Mouse (Mus musculus) megakaryocyte, embryonic 14.5 days (primary cell): ENCODE results near the gene Ovgp1. TPM values are rescaled to one million over a fixed set of nuclear protein-coding genes. Genes with fewer than 3 reads are reported as not detected.

Experiments
- H3K27me3 ChIP-seq: replicated peaks from 2 replicates; pipeline ENCODE3; 2012; ENCODE audit warnings: inconsistent platforms
- H3K36me3 ChIP-seq: replicated peaks from 2 replicates; pipeline ENCODE3; 2012; ENCODE audit warnings: low read length, inconsistent platforms, mixed read lengths
- H3K4me1 ChIP-seq: 2 replicates; pipeline ENCODE4 v1.6.1; 2012; ENCODE audit warnings: inconsistent platforms
- H3K4me3 ChIP-seq: replicated peaks from 2 replicates; pipeline ENCODE3; 2012; ENCODE audit warnings: moderate library complexity, mild to moderate bottlenecking, inconsistent platforms
- H3K9me3 ChIP-seq: 2 replicates; pipeline ENCODE4 v1.6.1; 2012; ENCODE audit warnings: inconsistent platforms
- FLI1 ChIP-seq: IDR thresholded peaks from 2 replicates; pipeline ENCODE4 v1.6.1; 2012; ENCODE audit warnings: low read length, inconsistent platforms, mixed read lengths
- GATA1 ChIP-seq: IDR thresholded peaks from 3 replicates; pipeline ENCODE4 v1.6.1; 2012; ENCODE audit warnings: mixed read lengths, low read length, inconsistent platforms, borderline replicate concordance
- polyA plus RNA-seq: library from polyadenylated mRNA; stranded (reverse); fragments of >175 nt; gene quantifications from 2 replicates; pipeline ENCODE4 v1.2.3, GENCODE M21; 2012; ENCODE audit warnings: low replicate concordance; ENCODE audit not compliant: insufficient read depth

Ovgp1 gene
- polyA plus RNA-seq, result not detected in 2 replicates

- H3K27me3 ChIP-seq, result no peaks in the 10 kb centered on the region
- TF ChIP-seq GATA1 (no peak), FLI1 (no peak)
- peaks cover 40% of the 10 kb centered on the region for H3K4me1 ChIP-seq
- H3K4me3 ChIP-seq, result peak within 1 kb of the TSS; percentile 9
- H3K36me3 ChIP-seq, result peaks cover 29% of the 10 kb centered on the region
- H3K9me3 ChIP-seq, result no peaks in the 10 kb centered on the region
Measured at GRCm38 (mm10) chr3:105973411-105973810, at the start of gene Ovgp1. Ovgp1 (plus strand) TSS chr3:105973711.

DNA sequence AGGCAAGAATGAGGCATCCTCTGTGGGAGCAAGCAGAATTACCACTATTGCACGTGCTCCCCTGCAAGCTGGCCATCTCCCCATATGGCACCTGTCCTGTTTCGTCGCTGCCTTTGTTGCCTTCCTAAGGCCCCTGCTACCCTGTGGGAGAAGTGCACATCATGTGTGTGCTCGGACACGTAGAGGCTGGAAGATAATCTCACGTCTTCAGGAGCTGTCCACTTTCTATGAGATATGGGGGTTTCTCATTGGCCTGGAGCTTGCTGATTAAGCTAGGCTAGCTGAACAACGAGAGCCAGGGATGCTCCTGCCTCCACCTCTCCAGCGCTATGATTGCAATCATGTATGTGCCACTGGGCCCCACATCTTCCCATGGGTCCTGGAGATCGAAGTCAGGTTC is 48.9 kb upstream of the Ovgp1 start:
- no peak for TF ChIP-seq FLI1
- TF ChIP-seq GATA1, result no peak
- Histone ChIP-seq H3K9me3 (no peaks in the 10 kb centered on the region), H3K27me3 (no peaks in the 10 kb centered on the region), H3K36me3 (peaks cover 91% of the 10 kb centered on the region), H3K4me3 (peak overlapping the region; percentile 85), H3K4me1 (peaks cover 99% of the 10 kb centered on the region)

GRCm38 (mm10) chr3:105927561-105928194 is 45.8 kb upstream of the Ovgp1 start:
- Histone ChIP-seq H3K4me3 (peak overlapping the region; percentile 92), H3K36me3 (peaks cover 85% of the 10 kb centered on the region), H3K9me3 (no peaks in the 10 kb centered on the region), H3K27me3 (no peaks in the 10 kb centered on the region), H3K4me1 (peaks cover 80% of the 10 kb centered on the region)
- no peak for TF ChIP-seq FLI1
- no peak for TF ChIP-seq GATA1

DNA sequence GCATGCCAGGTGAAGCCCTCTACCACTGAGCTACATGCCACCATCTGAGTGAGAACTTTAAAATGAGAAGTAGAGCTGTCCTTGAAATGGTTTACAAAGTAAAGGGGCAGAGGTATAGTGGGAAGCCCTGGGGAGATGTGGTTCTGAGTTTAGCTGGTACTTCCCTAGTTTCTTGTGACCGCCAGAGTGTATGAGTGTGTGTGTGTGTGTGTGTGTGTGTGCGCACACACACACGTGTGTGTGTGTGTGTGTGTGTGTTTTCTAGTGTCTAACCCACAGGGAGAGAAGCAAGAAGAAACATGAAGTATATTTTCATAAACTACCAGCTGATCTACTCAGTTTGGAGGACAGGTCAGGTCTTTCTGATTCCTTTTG is 45.3 kb upstream of the Ovgp1 start:
- peaks cover 79% of the 10 kb centered on the region for H3K4me1 ChIP-seq

GRCm38 (mm10) chr3:105928781-105929180 is 44.7 kb upstream of the Ovgp1 start:
- no peaks in the 10 kb centered on the region for H3K9me3 ChIP-seq
- peak overlapping the region; percentile 92 for H3K4me3 ChIP-seq
- peaks cover 74% of the 10 kb centered on the region for H3K4me1 ChIP-seq
- H3K36me3 ChIP-seq, result peaks cover 76% of the 10 kb centered on the region
- no peak for TF ChIP-seq FLI1
- no peaks in the 10 kb centered on the region for H3K27me3 ChIP-seq

More for the DNA sequence above, 45.3 kb upstream of the Ovgp1 start:
- H3K36me3 ChIP-seq, result peaks cover 80% of the 10 kb centered on the region
- no peaks in the 10 kb centered on the region for H3K27me3 ChIP-seq
- TF ChIP-seq FLI1 (no peak), GATA1 (no peak)
- no peaks in the 10 kb centered on the region for H3K9me3 ChIP-seq
- peak overlapping the region; percentile 92 for H3K4me3 ChIP-seq

DNA sequence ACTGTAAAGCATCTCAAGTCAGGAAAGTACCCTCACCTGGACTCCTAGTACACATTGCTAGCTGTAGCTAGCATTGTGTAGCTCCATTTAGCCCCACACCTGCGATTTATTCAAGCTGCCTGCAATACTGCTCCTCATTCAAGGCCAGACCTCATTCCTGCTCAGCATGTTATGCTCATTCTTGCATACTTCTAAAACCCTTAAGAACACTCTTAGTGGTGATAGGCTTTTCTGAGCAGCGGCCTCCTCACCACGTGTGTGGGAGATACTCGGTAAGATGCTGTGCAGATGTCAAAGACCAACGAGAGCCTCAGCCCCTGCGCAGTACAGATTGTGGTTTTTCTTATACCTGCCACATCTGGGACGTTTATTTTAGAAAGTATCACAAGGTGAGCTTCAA is 43.7 kb upstream of the Ovgp1 start:
- TF ChIP-seq FLI1 (no peak), GATA1 (no peak)
- Histone ChIP-seq H3K9me3 (no peaks in the 10 kb centered on the region), H3K4me1 (peaks cover 74% of the 10 kb centered on the region), H3K36me3 (peaks cover 73% of the 10 kb centered on the region), H3K27me3 (no peaks in the 10 kb centered on the region), H3K4me3 (peak overlapping the region; percentile 92)

DNA sequence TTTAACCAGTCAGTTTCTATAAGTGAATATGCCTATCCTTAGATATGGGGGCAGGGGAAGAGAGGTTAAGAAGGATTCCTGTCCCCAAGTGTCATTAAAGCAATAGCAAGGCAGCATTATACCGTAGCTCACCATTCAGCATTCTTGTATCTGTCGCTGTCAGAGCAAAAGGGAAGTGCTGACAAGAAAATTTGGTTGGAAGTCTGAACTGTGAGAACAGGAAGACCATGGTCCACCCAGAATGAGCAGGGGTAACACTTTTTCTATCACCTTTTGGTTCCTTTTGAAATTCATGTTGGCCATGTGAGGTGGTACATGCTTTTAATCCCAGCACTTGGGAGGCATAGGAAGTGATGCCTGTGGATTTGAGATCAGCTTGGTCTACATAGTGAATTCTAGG is 42.4 kb upstream of the Ovgp1 start:
- no peaks in the 10 kb centered on the region for H3K9me3 ChIP-seq
- no peak for TF ChIP-seq GATA1
- no peak for TF ChIP-seq FLI1
- H3K4me3 ChIP-seq, result peak overlapping the region; percentile 94
- peaks cover 74% of the 10 kb centered on the region for H3K4me1 ChIP-seq
- peaks cover 61% of the 10 kb centered on the region for H3K36me3 ChIP-seq
- H3K27me3 ChIP-seq, result no peaks in the 10 kb centered on the region

- H3K4me1 ChIP-seq, result peaks cover 74% of the 10 kb centered on the region
- no peaks in the 10 kb centered on the region for H3K27me3 ChIP-seq
- peaks cover 61% of the 10 kb centered on the region for H3K36me3 ChIP-seq
- no peaks in the 10 kb centered on the region for H3K9me3 ChIP-seq
- TF ChIP-seq FLI1, result 0 out of 2 replicates have a peak, but pooled peaks have one; percentile 43
- peak; percentile 52; the same call in 1 of the 3 replicates for TF ChIP-seq GATA1
- H3K4me3 ChIP-seq, result peak within 1 kb of the TSS; percentile 94
Measured at GRCm38 (mm10) chr3:105932240-105933071, 41.1 kb upstream of the Ovgp1 start, which contains the start of gene I830077J02Rik. I830077J02Rik (minus strand) TSS chr3:105932664.

- H3K27me3 ChIP-seq, result no peaks in the 10 kb centered on the region
- H3K4me3 ChIP-seq, result no peak overlapping the region
- H3K9me3 ChIP-seq, result no peaks in the 10 kb centered on the region
- TF ChIP-seq GATA1, result no peak
- no peak for TF ChIP-seq FLI1
- peaks cover 63% of the 10 kb centered on the region for H3K4me1 ChIP-seq
- peaks cover 53% of the 10 kb centered on the region for H3K36me3 ChIP-seq
Measured at GRCm38 (mm10) chr3:105933926-105934325, 39.6 kb upstream of the Ovgp1 start.

GRCm38 (mm10) chr3:105935033-105935432 is 38.5 kb upstream of the Ovgp1 start:
- TF ChIP-seq GATA1, result no peak
- no peak for TF ChIP-seq FLI1
- Histone ChIP-seq H3K4me3 (no peak overlapping the region), H3K9me3 (no peaks in the 10 kb centered on the region), H3K36me3 (peaks cover 43% of the 10 kb centered on the region), H3K4me1 (peaks cover 52% of the 10 kb centered on the region), H3K27me3 (no peaks in the 10 kb centered on the region)
